ENCODE assay signal across 21 mouse cellular contexts in the genomic region with DNA sequence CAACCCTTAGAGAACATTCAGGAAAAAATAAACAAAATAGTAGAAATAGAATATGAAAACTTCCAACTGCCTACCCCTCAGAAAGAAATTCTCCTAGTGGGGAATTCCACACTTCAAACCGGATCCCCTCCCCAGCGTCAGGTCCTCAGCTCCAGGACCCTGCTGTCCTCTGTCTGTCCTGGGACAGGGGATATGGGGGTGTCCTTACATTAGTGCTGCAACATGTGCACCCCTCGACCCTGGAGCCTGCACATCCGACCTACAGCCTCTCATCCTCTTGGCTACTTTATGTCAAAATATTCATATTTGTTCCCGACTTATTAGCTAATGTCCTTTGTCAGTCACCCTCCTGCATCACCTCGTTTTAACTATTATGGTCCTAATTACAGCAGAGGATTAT.
DNase-seq lines count a peak whose midpoint lies in the region; ATAC-seq lines count a peak whose summit lies in the region.
"Had no signal": no experiment of that assay in that cellular context is flagged by ENCODE, and none has a peak within 500 bp of the region (broad histone marks: within the 10 kb centered on the region; RNA-seq: fewer than 3 reads in every experiment).

No protein-coding gene starts in this region.

- H3K27ac ChIP-seq in heart, embryonic 10.5 days = no peak overlapping the region
- no peak overlapping the region for H3K27ac ChIP-seq in intestine, embryonic 14.5 days (ENCODE audit: low read depth)
- H3K27ac ChIP-seq in intestine, embryonic 16.5 days (ENCODE audit: low read length) = no peak overlapping the region

- DNase-seq in heart, adult 11 months = peak; percentile 55
- DNase-seq in heart, adult 9 months (ENCODE audit: low spot score in 2 of 2) = no peak
- DNase-seq in heart, embryonic 10.5 days (ENCODE audit: low spot score) = peak; percentile 45
- no peak for DNase-seq in heart, postnatal 4 days
- peak; percentile 25 for DNase-seq in intestine, embryonic 14.5 days (ENCODE audit: low spot score)
- DNase-seq in testis, postnatal 10 days (ENCODE audit: low spot score) = peak; percentile 29
- no peak for DNase-seq in testis, postnatal 14 days (ENCODE audit: low spot score)
- DNase-seq: adrenal gland, adult 2 months; adrenal gland, adult 8-10 months; adrenal gland, postnatal 10 days; adrenal gland, postnatal 14 days; adrenal gland, postnatal 25 days; adrenal gland, postnatal 36 days; B cell, adult 2 months; cerebellum, adult 11 months; cerebellum, adult 11-12 months had no signal

- 86% methylated on average over 6 of the region's 6 CpGs for WGBS in heart, embryonic 10.5 days
- WGBS in intestine, embryonic 14.5 days = 82% methylated on average over 6 of the region's 6 CpGs
- 87% methylated on average over 6 of the region's 6 CpGs for WGBS in intestine, embryonic 16.5 days

- H3K27me3 ChIP-seq in heart, embryonic 10.5 days (ENCODE audit: insufficient read depth, poor library complexity, severe bottlenecking) = no peaks in the 10 kb centered on the region
- H3K27me3 ChIP-seq in intestine, embryonic 14.5 days (replicated peaks; ENCODE audit: control insufficient read depth, insufficient read depth, low read length) = no peaks in the 10 kb centered on the region
- no peaks in the 10 kb centered on the region for H3K27me3 ChIP-seq in intestine, embryonic 16.5 days (replicated peaks; ENCODE audit: control insufficient read depth, insufficient read depth, low read length)

- no peaks in the 10 kb centered on the region for H3K9me3 ChIP-seq in heart, embryonic 10.5 days
- H3K9me3 ChIP-seq in intestine, embryonic 14.5 days (ENCODE audit: control insufficient read depth, low read length) = no peaks in the 10 kb centered on the region
- H3K9me3 ChIP-seq in intestine, embryonic 16.5 days (ENCODE audit: control insufficient read depth, low read length) = no peaks in the 10 kb centered on the region

- no peak for ATAC-seq in intestine, embryonic 14.5 days (replicated peaks; ENCODE audit: low FRiP score, low TSS enrichment, low read depth)
- no peak for ATAC-seq in intestine, embryonic 16.5 days
- ATAC-seq: activated CD4-positive, CD25-positive, alpha-beta regulatory T cell, adult 4 months; CD4-positive, CD25-positive, alpha-beta regulatory T cell, adult 4 months; Patski had no signal

- H3K4me2 ChIP-seq in intestine, embryonic 14.5 days (ENCODE audit: low read length) = no peak overlapping the region
- H3K4me2 ChIP-seq in intestine, embryonic 16.5 days (ENCODE audit: low read depth, low read length) = no peak overlapping the region

- H3K36me3 ChIP-seq in heart, embryonic 10.5 days = no peaks in the 10 kb centered on the region
- no peaks in the 10 kb centered on the region for H3K36me3 ChIP-seq in intestine, embryonic 14.5 days (ENCODE audit: control insufficient read depth, insufficient read depth, low read length)
- H3K36me3 ChIP-seq in intestine, embryonic 16.5 days (ENCODE audit: control insufficient read depth, insufficient read depth, low read length) = no peaks in the 10 kb centered on the region
- H3K36me3 ChIP-seq: G1E had no signal

- H3K9ac ChIP-seq in intestine, embryonic 14.5 days (ENCODE audit: low read length) = no peak overlapping the region
- no peak overlapping the region for H3K9ac ChIP-seq in intestine, embryonic 16.5 days (ENCODE audit: low read depth, low read length)

- peaks cover 13% of the 10 kb centered on the region for H3K4me1 ChIP-seq in heart, embryonic 10.5 days
- peaks cover 9% of the 10 kb centered on the region; the same call in 1 of the 2 replicates for H3K4me1 ChIP-seq in intestine, embryonic 14.5 days (replicated peaks; ENCODE audit: control insufficient read depth, insufficient read depth, low read length)
- no peaks in the 10 kb centered on the region for H3K4me1 ChIP-seq in intestine, embryonic 16.5 days (ENCODE audit: control insufficient read depth, insufficient read depth, low read length)

- no peak overlapping the region for H3K4me3 ChIP-seq in heart, embryonic 10.5 days
- H3K4me3 ChIP-seq in intestine, embryonic 14.5 days (ENCODE audit: low read depth, low read length) = no peak overlapping the region
- H3K4me3 ChIP-seq in intestine, embryonic 16.5 days (ENCODE audit: low read length) = no peak overlapping the region

Comparison
In these comparisons a context has a peak if more than half of its experiments do, and no peak if none do; other contexts are left out.
1. DNase-seq: peak in heart, adult 11 months (single experiment), heart, embryonic 10.5 days (single experiment), intestine, embryonic 14.5 days (single experiment) and testis, postnatal 10 days (single experiment); none in heart, adult 9 months (0 of 2), heart, postnatal 4 days (single experiment) and testis, postnatal 14 days (single experiment).